Mouse (Mus musculus) E14TG2a.4 (cell line): ENCODE results near the gene Dpysl5.

Experiments used
- CTCF ChIP-seq: conservative IDR thresholded peaks from 2 replicates; pipeline ENCODE4 v1.5.1; 2014; ENCODE audit warnings: low read length
- NANOG ChIP-seq: IDR thresholded peaks from 2 replicates; pipeline ENCODE4 v1.6.1; 2014; ENCODE audit warnings: borderline replicate concordance, low read length, mixed read lengths
- POU5F1 ChIP-seq: IDR thresholded peaks from 2 replicates; pipeline ENCODE4 v1.6.1; 2014; ENCODE audit warnings: low read length, borderline replicate concordance

DNA sequence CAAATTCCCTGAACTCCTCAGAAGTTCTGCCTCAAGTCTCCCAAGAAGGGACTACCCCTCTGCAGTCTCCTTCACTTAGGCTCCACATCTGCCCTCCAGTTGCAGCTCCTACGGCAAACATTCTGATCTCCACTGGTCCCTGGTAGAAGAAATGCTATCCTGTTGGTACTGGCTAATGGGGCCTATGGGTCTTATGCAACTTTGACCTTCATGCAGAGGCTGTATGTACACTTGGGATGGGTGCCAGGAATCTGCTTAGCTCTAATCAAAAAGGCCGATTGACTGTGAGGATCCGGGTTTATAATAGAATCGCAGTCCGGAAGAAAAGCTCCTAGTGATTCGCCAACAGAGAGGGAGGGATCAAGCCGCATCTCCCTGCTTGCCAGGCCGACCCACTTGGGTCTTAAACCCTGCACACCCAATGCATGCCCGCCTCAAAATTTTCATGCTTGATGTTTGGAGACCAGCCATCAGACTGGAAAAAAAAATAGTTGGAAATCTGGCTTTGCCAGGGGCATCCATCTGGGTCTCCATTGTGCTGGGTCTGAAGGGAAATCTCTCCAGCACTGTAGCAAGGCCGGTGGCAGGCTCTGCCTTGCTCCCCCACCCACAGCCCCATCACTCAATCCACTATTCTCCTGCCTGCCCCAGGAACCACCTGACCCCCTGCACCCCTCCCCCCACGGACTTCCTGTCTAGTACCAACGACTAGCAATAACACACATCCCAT, 38.4 kb downstream of the Dpysl5 start:
- TF ChIP-seq CTCF (no peak), POU5F1 (no peak), NANOG (no peak)
